ENCODE assay signal across 12 mouse cellular contexts in the genomic region with DNA sequence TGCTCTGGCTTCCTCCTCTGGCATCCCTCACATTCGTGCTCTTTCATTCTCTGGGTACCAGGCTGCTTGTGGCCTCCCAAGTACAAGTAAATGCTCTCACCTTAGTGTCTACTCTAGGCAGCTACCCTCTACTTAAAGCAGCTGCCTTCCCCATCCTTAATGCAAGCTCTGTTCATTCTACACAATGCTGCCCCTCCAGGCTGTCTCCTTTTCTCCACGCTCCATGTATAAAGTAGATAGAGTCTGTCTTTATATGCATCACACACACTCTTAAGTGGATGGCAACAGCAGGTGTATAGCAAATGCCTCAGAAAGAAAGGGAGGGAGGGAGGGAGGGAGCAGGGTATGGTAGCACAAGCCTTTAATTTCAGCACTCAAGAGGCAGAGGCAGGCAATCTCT.
DNase-seq lines count a peak whose midpoint lies in the region; ATAC-seq and TF ChIP-seq lines count a peak whose summit lies in the region.
"Had no signal": no experiment of that assay in that cellular context is flagged by ENCODE, and none has a peak within 500 bp of the region (broad histone marks: within the 10 kb centered on the region; RNA-seq: fewer than 3 reads in every experiment).

No protein-coding gene starts in this region.

- TF ChIP-seq EP300 in liver, postnatal 0 days (IDR thresholded peaks at IDR 0.05; ENCODE audit: low read depth), result no peak

- no peak for TF ChIP-seq POLR2A in limb, embryonic 14.5 days (IDR thresholded peaks at IDR 0.05; ENCODE audit: borderline replicate concordance, extremely low read depth, insufficient read depth, insufficient read length)

- no peak for TF ChIP-seq CTCF in gastrocnemius, adult 2 months (IDR thresholded peaks at IDR 0.05)
- TF ChIP-seq CTCF in forebrain, postnatal 0 days (IDR thresholded peaks at IDR 0.05; ENCODE audit: low read depth), result peak; percentile 32
- peak; percentile 50 for TF ChIP-seq CTCF in midbrain, postnatal 0 days (IDR thresholded peaks at IDR 0.05)
- no peak for TF ChIP-seq CTCF in liver, postnatal 0 days (IDR thresholded peaks at IDR 0.05; ENCODE audit: low read depth)

- H3K4me3 ChIP-seq in gastrocnemius, adult 2 months, result peak overlapping the region; percentile 73
- H3K4me3 ChIP-seq in limb, embryonic 14.5 days (replicated peaks; ENCODE audit: low read length), result no peak overlapping the region
- no peak overlapping the region for H3K4me3 ChIP-seq in limb, embryonic 10.5 days
- no peak overlapping the region for H3K4me3 ChIP-seq in forebrain, postnatal 0 days (ENCODE audit: low read depth, low read length)
- H3K4me3 ChIP-seq in midbrain, postnatal 0 days (ENCODE audit: low read depth, low read length), result no peak overlapping the region
- no peak overlapping the region for H3K4me3 ChIP-seq in liver, postnatal 0 days (ENCODE audit: low read depth, low read length)
- H3K4me3 ChIP-seq: midbrain, embryonic 12.5 days had no signal

- no peak overlapping the region for H3K4me2 ChIP-seq in limb, embryonic 14.5 days (replicated peaks; ENCODE audit: low read depth, low read length, severe bottlenecking)
- no peak overlapping the region for H3K4me2 ChIP-seq in forebrain, postnatal 0 days (ENCODE audit: low read depth)
- H3K4me2 ChIP-seq in midbrain, postnatal 0 days (ENCODE audit: low read depth, low read length, poor library complexity, severe bottlenecking), result no peak overlapping the region
- no peak overlapping the region for H3K4me2 ChIP-seq in liver, postnatal 0 days (ENCODE audit: low read depth, low read length)
- H3K4me2 ChIP-seq: liver, embryonic 11.5 days; midbrain, embryonic 12.5 days had no signal

- intact Hi-C loops in gastrocnemius, adult 2 months (cut with DNase I), result loop anchor here (5.0 kb wide), 2 partner anchors 72 to 88 kb away; no protein-coding TSS in a partner anchor

- no peaks in the 10 kb centered on the region for H3K9me3 ChIP-seq in limb, embryonic 14.5 days (ENCODE audit: control insufficient read depth, low read length)
- H3K9me3 ChIP-seq in limb, embryonic 10.5 days (replicated peaks), result no peaks in the 10 kb centered on the region
- H3K9me3 ChIP-seq in forebrain, postnatal 0 days (ENCODE audit: low read length), result no peaks in the 10 kb centered on the region
- H3K9me3 ChIP-seq in midbrain, postnatal 0 days (ENCODE audit: low read length), result no peaks in the 10 kb centered on the region
- H3K9me3 ChIP-seq in liver, postnatal 0 days (ENCODE audit: low read length), result no peaks in the 10 kb centered on the region
- H3K9me3 ChIP-seq: midbrain, embryonic 12.5 days had no signal

- ATAC-seq in limb, embryonic 14.5 days (ENCODE audit: low FRiP score, low read depth), result no peak
- peak; percentile 53 for ATAC-seq in forebrain, postnatal 0 days
- peak; percentile 42; the same call in 1 of the 2 replicates for ATAC-seq in midbrain, postnatal 0 days (ENCODE audit: low FRiP score)
- no peak for ATAC-seq in monocyte, adult 5-6 weeks (replicated peaks; ENCODE audit: insufficient number of reproducible peaks, low FRiP score, low TSS enrichment, poor library complexity, severe bottlenecking)
- no peak for ATAC-seq in liver, postnatal 0 days

- no peak for DNase-seq in gastrocnemius, adult 2 months
- no peak for DNase-seq in gastrocnemius, postnatal 25 days
- DNase-seq in limb, embryonic 14.5 days (ENCODE audit: low spot score), result no peak
- no peak for DNase-seq in limb, embryonic 10.5 days (ENCODE audit: low spot score)
- DNase-seq in forebrain, postnatal 0 days, result no peak
- DNase-seq in midbrain, postnatal 0 days (ENCODE audit: low spot score), result no peak
- no peak for DNase-seq in liver, postnatal 0 days
- DNase-seq: cerebellum, adult 9-10 months; right cerebral cortex, postnatal 14 days had no signal

- peaks cover 49% of the 10 kb centered on the region for H3K4me1 ChIP-seq in limb, embryonic 14.5 days (ENCODE audit: control insufficient read depth, insufficient read depth, low read length)
- H3K4me1 ChIP-seq in limb, embryonic 10.5 days, result peaks cover 58% of the 10 kb centered on the region
- H3K4me1 ChIP-seq in forebrain, postnatal 0 days (ENCODE audit: insufficient read depth), result peaks cover 32% of the 10 kb centered on the region
- H3K4me1 ChIP-seq in midbrain, postnatal 0 days (ENCODE audit: insufficient read depth, low read length), result peaks cover 16% of the 10 kb centered on the region
- peaks cover 26% of the 10 kb centered on the region for H3K4me1 ChIP-seq in liver, postnatal 0 days (ENCODE audit: insufficient read depth)

- WGBS in limb, embryonic 14.5 days, result 66% methylated on average over 2 of the region's 2 CpGs
- 91% methylated on average over 2 of the region's 2 CpGs for WGBS in limb, embryonic 10.5 days
- 36% methylated on average over 2 of the region's 2 CpGs for WGBS in forebrain, postnatal 0 days
- 49% methylated on average over 2 of the region's 2 CpGs for WGBS in midbrain, postnatal 0 days
- WGBS in liver, postnatal 0 days (ENCODE audit: insufficient replicate concordance), result 66% methylated on average over 2 of the region's 2 CpGs

- no peaks in the 10 kb centered on the region for H3K27me3 ChIP-seq in limb, embryonic 14.5 days (ENCODE audit: control insufficient read depth, insufficient read depth, low read length)
- no peaks in the 10 kb centered on the region for H3K27me3 ChIP-seq in limb, embryonic 10.5 days (ENCODE audit: low read depth, poor library complexity, severe bottlenecking)
- H3K27me3 ChIP-seq in forebrain, postnatal 0 days (ENCODE audit: insufficient read depth, low read length), result no peaks in the 10 kb centered on the region
- no peaks in the 10 kb centered on the region for H3K27me3 ChIP-seq in midbrain, postnatal 0 days (ENCODE audit: insufficient read depth, low read length)
- H3K27me3 ChIP-seq in liver, postnatal 0 days (ENCODE audit: insufficient read depth, low read length), result no peaks in the 10 kb centered on the region
- H3K27me3 ChIP-seq: midbrain, embryonic 12.5 days had no signal

- no peaks in the 10 kb centered on the region for H3K36me3 ChIP-seq in limb, embryonic 14.5 days (ENCODE audit: control insufficient read depth, insufficient read depth, low read length)
- no peaks in the 10 kb centered on the region for H3K36me3 ChIP-seq in limb, embryonic 10.5 days
- no peaks in the 10 kb centered on the region for H3K36me3 ChIP-seq in forebrain, postnatal 0 days (ENCODE audit: insufficient read depth)
- H3K36me3 ChIP-seq in midbrain, postnatal 0 days (ENCODE audit: insufficient read depth, low read length), result no peaks in the 10 kb centered on the region
- no peaks in the 10 kb centered on the region for H3K36me3 ChIP-seq in liver, postnatal 0 days (replicated peaks; ENCODE audit: insufficient read depth, low read length)
- H3K36me3 ChIP-seq: midbrain, embryonic 12.5 days had no signal

- H3K27ac ChIP-seq in gastrocnemius, adult 2 months, result peak overlapping the region; percentile 94
- 0 out of 2 replicates have a peak overlapping the region, but pooled peaks have one; percentile 13 for H3K27ac ChIP-seq in limb, embryonic 14.5 days (replicated peaks; ENCODE audit: low read depth, low read length)
- no peak overlapping the region for H3K27ac ChIP-seq in limb, embryonic 10.5 days
- 0 out of 2 replicates have a peak overlapping the region, but pooled peaks have one; percentile 29 for H3K27ac ChIP-seq in forebrain, postnatal 0 days (ENCODE audit: low read depth, low read length)
- H3K27ac ChIP-seq in midbrain, postnatal 0 days (ENCODE audit: low read depth, low read length), result peak overlapping the region; percentile 12; the same call in 1 of the 2 replicates
- no peak overlapping the region for H3K27ac ChIP-seq in liver, postnatal 0 days (ENCODE audit: low read depth)

- no peak overlapping the region for H3K9ac ChIP-seq in limb, embryonic 14.5 days (ENCODE audit: low read depth, low read length, severe bottlenecking)
- no peak overlapping the region for H3K9ac ChIP-seq in forebrain, postnatal 0 days
- no peak overlapping the region for H3K9ac ChIP-seq in midbrain, postnatal 0 days (replicated peaks; ENCODE audit: low read length, poor library complexity, severe bottlenecking)
- no peak overlapping the region for H3K9ac ChIP-seq in liver, postnatal 0 days (replicated peaks)
- H3K9ac ChIP-seq: midbrain, embryonic 12.5 days had no signal

Comparison
In these comparisons a context has a peak if more than half of its experiments do, and no peak if none do; other contexts are left out.
1. H3K27ac ChIP-seq: peak in gastrocnemius, adult 2 months (single experiment), limb, embryonic 14.5 days (single experiment), forebrain, postnatal 0 days (single experiment) and midbrain, postnatal 0 days (single experiment); none in limb, embryonic 10.5 days (single experiment) and liver, postnatal 0 days (single experiment).
2. CTCF ChIP-seq: peak in forebrain, postnatal 0 days (single experiment) and midbrain, postnatal 0 days (single experiment); none in gastrocnemius, adult 2 months (single experiment) and liver, postnatal 0 days (single experiment).
3. ATAC-seq: peak in forebrain, postnatal 0 days (single experiment) and midbrain, postnatal 0 days (single experiment); none in limb, embryonic 14.5 days (single experiment), monocyte, adult 5-6 weeks (single experiment) and liver, postnatal 0 days (single experiment).